Mouse (Mus musculus): ENCODE data around the gene Evx1. TPM values are rescaled to one million over a fixed set of nuclear protein-coding genes. Genes with fewer than 3 reads are reported as not detected.

Evx1 gene
- total RNA-seq, 4 experiments from 2014 or later: not detected

GRCm38 (mm10) chr6:52321826-52322315 is 8.6 kb downstream of the Evx1 start:
- DNase-seq: no peak

GRCm38 (mm10) chr6:52322721-52323215 is 9.5 kb downstream of the Evx1 start:
- DNase-seq: no peak

- no peak for DNase-seq
Observed at GRCm38 (mm10) chr6:52323292-52323691, 10.0 kb downstream of the Evx1 start.

- DNase-seq: no peak
Observed at GRCm38 (mm10) chr6:52324061-52324460, 10.8 kb downstream of the Evx1 start.

GRCm38 (mm10) chr6:52346816-52347215 is 33.5 kb downstream of the Evx1 start:
- DNase-seq: peak; percentile 7

- no peak for DNase-seq
Observed at GRCm38 (mm10) chr6:52366021-52366420, 52.7 kb downstream of the Evx1 start.

GRCm38 (mm10) chr6:52366533-52366932 is 53.2 kb downstream of the Evx1 start:
- no peak for DNase-seq

GRCm38 (mm10) chr6:52367067-52367466 is 53.8 kb downstream of the Evx1 start:
- DNase-seq: no peak

Other genes starting within 250 kb of the Evx1 start
- 1 to 10 TPM in 1 of 4 experiments, under 1 TPM in 3; 0.23 to 1.1 (median 0.83) TPM for gene Hoxa1, start 155.2 kb upstream of the Evx1 start, total RNA-seq (2022)
- 1 to 10 TPM in 3 of 4 experiments, under 1 TPM in 1; 0.80 to 3.4 (median 2.6) TPM for gene Hoxa2, start 148.7 kb upstream of the Evx1 start, total RNA-seq (2022)
- gene 5730596B20Rik, start 136.0 kb upstream of the Evx1 start, total RNA-seq (2022): under 1 TPM; 0.17 to 0.77 (median 0.42) TPM
- 1 to 10 TPM; 1.9 to 3.3 (median 2.7) TPM for gene Hoxa4, start 121.7 kb upstream of the Evx1 start, total RNA-seq (2022)
- gene Hoxa5, start 108.9 kb upstream of the Evx1 start, total RNA-seq (2022): 10 to 100 TPM; 10.8 to 15.6 (median 13.3) TPM
- 1 to 10 TPM; 3.6 to 9.5 (median 5.2) TPM for gene Hoxa6, start 104.8 kb upstream of the Evx1 start, total RNA-seq (2022)
- 1 to 10 TPM; 2.9 to 9.8 (median 6.8) TPM for gene Hoxa3, start 100.2 kb upstream of the Evx1 start, total RNA-seq (2022)
- 1 to 10 TPM in 2 of 4 experiments, under 1 TPM in 2; 0.49 to 2.8 (median 1.4) TPM for gene Gm28308, start 100.2 kb upstream of the Evx1 start, total RNA-seq (2022)
- gene Hoxa7, start 91.6 kb upstream of the Evx1 start, total RNA-seq (2022): 10 to 100 TPM; 12.9 to 27.9 (median 19.1) TPM
- under 1 TPM in 3 of 4 experiments, not detected in 1; 0.27 to 0.56 (median 0.55) TPM for gene Hoxa9, start 82.4 kb upstream of the Evx1 start, total RNA-seq (2022)
- under 1 TPM in 2 of 4 experiments, not detected in 2; 0.15 to 0.16 TPM for gene Hoxa10, start 72.6 kb upstream of the Evx1 start, total RNA-seq (2022)
- gene Hoxa11, start 67.7 kb upstream of the Evx1 start, total RNA-seq (2022): not detected
- gene Hoxa13, start 52.6 kb upstream of the Evx1 start, total RNA-seq (2022): not detected